Mouse (Mus musculus): ENCODE results near the gene Atxn2. TPM values are rescaled to one million over a fixed set of nuclear protein-coding genes. Genes with fewer than 3 reads are reported as not detected.

Atxn2 gene
- total and polyA plus RNA-seq, 2 experiments from 2014 or later = 80.3 to 92.3 TPM

DNA sequence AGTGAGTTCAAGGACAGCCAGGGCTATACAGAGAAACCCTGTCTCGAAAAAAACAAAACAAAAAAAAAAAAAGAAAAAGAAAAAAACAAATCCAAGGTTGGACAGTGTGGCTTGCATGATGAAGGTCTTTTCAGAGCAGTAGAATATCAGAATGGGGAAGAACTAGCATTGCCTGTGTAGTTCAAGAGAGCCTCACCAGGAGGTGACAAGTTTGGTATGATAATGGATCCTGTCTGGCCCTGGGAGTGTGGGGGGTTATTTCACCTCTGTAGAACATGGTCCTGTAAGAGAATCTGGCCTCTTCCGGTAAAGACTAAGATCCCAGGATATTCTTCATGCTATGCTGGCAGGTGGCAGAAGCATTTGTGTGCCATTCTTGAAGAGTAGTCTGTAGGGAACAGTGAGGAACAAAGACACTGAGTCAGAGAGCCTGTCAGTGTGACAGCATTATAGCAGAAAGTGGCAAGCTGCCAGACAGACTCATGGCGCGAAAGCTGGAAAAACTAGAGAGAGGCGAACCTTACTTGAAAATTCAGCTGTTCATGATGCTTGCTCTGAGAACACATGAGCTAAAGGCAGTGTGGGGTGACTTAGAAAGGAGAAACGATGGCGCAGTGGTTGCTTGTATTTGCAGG is 67.5 kb downstream of the Atxn2 start:
- peak overlapping the region; percentile 55 for H3K27ac ChIP-seq (ENCODE audit: low read depth, low read length)
- DNase-seq (peak; percentile 86), ATAC-seq (peak; percentile 91)

DNA sequence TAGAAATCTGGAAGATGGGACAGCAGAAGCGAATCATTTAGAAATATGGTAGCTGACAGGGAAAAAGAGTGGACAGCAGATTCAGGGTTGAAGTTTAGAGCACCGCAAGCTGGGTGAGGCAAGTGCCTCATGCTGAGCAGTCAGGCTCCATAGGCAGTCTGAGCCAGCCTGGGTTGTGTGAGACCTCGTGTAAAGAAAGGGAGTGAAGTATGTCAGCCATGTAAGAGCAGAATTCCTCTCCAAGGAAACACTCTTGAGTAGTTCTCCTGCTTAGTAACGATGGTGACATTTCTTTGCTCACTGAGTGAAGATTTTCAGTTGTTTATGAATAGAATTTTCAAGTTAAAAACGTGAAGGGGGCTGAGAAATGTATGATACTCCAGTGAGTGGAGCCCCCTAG is 69.0 kb downstream of the Atxn2 start:
- no peak overlapping the region for H3K4me3 ChIP-seq (ENCODE audit: low read depth, low read length)
- no peak overlapping the region for H3K4me2 ChIP-seq (ENCODE audit: low read depth)
- H3K27me3 ChIP-seq (ENCODE audit: insufficient read depth, low read length) = no peaks in the 10 kb centered on the region
- H3K4me1 ChIP-seq (ENCODE audit: insufficient read depth) = peaks cover 4% of the 10 kb centered on the region; the same call in 1 of the 2 replicates
- ATAC-seq = no peak
- no peaks in the 10 kb centered on the region for H3K9me3 ChIP-seq (ENCODE audit: low read length)
- H3K9ac ChIP-seq = no peak overlapping the region
- H3K27ac ChIP-seq (ENCODE audit: low read depth, low read length) = no peak overlapping the region
- WGBS = 74% methylated on average over 5 of the region's 5 CpGs
- DNase-seq = no peak
- H3K36me3 ChIP-seq (ENCODE audit: insufficient read depth) = peaks cover 18% of the 10 kb centered on the region
- TF ChIP-seq CTCF (IDR thresholded peaks at IDR 0.05; ENCODE audit: low read depth) = no peak

More for the DNA sequence above, 67.5 kb downstream of the Atxn2 start:
- Histone ChIP-seq H3K4me2 (ENCODE audit: low read depth) (no peak overlapping the region), H3K9ac (no peak overlapping the region; the same call in 1 of the 2 replicates), H3K4me1 (ENCODE audit: insufficient read depth) (peaks cover 4% of the 10 kb centered on the region; the same call in 1 of the 2 replicates), H3K4me3 (ENCODE audit: low read depth, low read length) (no peak overlapping the region), H3K27me3 (ENCODE audit: insufficient read depth, low read length) (no peaks in the 10 kb centered on the region), H3K9me3 (ENCODE audit: low read length) (no peaks in the 10 kb centered on the region), H3K36me3 (ENCODE audit: insufficient read depth) (peaks cover 22% of the 10 kb centered on the region)
- TF ChIP-seq CTCF (IDR thresholded peaks at IDR 0.05; ENCODE audit: low read depth) = no peak
- 23% methylated on average over 7 of the region's 7 CpGs for WGBS

DNA sequence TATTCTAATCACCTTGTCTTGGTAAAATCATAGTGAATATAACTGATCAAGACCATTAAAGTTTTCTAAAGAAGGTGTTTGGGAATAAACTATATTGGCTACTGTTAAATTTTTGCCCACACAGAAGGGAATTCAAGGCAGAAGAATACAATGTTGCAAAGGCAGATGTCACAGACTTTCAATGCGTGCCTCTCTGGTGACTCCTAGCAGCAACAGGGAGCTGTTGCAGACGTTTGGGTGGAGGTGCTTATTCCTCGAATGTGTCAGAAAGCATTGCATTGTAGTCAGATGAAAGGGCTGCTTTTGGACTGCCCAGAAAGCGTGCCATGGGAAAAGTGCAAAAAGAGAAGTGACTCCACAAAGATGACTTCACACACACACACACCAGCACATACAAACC is 71.3 kb downstream of the Atxn2 start:
- WGBS = 40% methylated on average over 4 of the region's 4 CpGs
- DNase-seq = peak; percentile 43

DNA sequence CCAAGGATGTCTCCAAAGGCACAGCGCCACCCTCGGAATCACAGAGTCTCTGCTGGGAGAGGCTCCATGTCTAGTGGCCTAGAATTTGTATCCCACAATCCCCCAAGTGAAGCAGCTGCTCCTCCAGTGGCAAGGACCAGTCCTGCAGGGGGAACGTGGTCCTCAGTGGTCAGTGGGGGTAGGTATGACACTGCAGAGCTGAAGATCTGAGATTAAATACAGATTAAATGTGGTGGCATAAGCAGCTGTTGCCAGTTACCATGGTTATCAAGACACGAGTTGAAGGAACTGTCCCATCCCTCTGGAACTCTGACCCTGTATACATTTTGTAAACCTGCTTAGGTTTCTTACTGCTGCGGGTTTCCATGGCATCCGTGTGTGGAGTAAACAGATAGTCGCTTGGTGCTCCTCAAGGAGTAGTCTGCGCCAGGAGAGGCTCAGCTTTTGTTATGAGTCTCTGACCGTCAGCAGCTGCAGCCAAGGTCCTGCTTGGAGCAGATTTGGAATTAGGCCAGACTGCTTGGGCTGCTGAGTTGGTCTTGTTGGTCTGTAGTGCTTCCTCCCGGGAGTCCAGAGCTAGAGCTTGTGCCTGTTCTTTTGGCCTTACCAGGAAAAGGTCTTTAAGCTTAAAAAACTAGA is 72.8 kb downstream of the Atxn2 start:
- peak; percentile 34; the same call in 1 of the 2 replicates for TF ChIP-seq CTCF (IDR thresholded peaks at IDR 0.05; ENCODE audit: low read depth)
- Histone ChIP-seq H3K4me3 (ENCODE audit: low read depth, low read length) (no peak overlapping the region), H3K27me3 (ENCODE audit: insufficient read depth, low read length) (no peaks in the 10 kb centered on the region), H3K9me3 (ENCODE audit: low read length) (no peaks in the 10 kb centered on the region), H3K36me3 (ENCODE audit: insufficient read depth) (peaks cover 26% of the 10 kb centered on the region), H3K4me2 (ENCODE audit: low read depth) (no peak overlapping the region), H3K9ac (no peak overlapping the region), H3K4me1 (ENCODE audit: insufficient read depth) (peaks cover 4% of the 10 kb centered on the region; the same call in 1 of the 2 replicates), H3K27ac (ENCODE audit: low read depth, low read length) (no peak overlapping the region)
- WGBS = 55% methylated on average over 10 of the region's 10 CpGs
- no peak for DNase-seq
- ATAC-seq = no peak

More for the DNA sequence above, 71.3 kb downstream of the Atxn2 start:
- Histone ChIP-seq H3K36me3 (ENCODE audit: insufficient read depth) (peaks cover 24% of the 10 kb centered on the region), H3K4me1 (ENCODE audit: insufficient read depth) (peaks cover 4% of the 10 kb centered on the region; the same call in 1 of the 2 replicates), H3K4me3 (ENCODE audit: low read depth, low read length) (no peak overlapping the region), H3K27ac (ENCODE audit: low read depth, low read length) (no peak overlapping the region), H3K4me2 (ENCODE audit: low read depth) (no peak overlapping the region), H3K27me3 (ENCODE audit: insufficient read depth, low read length) (no peaks in the 10 kb centered on the region), H3K9ac (no peak overlapping the region), H3K9me3 (ENCODE audit: low read length) (no peaks in the 10 kb centered on the region)
- TF ChIP-seq CTCF (IDR thresholded peaks at IDR 0.05; ENCODE audit: low read depth) = peak; percentile 63
- ATAC-seq = peak; percentile 59; the same call in 1 of the 2 replicates

DNA sequence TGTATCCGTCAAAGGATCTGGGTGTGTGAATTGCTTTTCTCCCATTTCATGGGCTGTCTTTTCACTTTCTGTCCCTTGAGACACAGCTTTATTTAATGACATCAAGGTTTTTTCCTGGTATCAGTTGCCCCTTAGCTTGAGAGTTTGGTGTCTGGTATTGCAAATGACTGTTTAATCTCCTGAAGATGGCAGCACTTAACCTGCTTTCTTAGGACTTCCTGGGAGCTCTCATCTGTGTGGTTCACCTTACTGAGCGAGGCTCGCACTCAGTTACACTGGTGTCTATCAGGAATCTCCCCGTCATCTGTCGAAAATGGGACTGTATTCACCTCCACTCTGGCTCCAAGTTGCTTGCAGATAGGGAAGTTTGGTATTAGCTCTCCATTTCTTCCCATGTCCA is 79.9 kb downstream of the Atxn2 start:
- no peak overlapping the region for H3K9ac ChIP-seq
- H3K4me3 ChIP-seq (ENCODE audit: low read depth, low read length) = no peak overlapping the region
- H3K36me3 ChIP-seq (ENCODE audit: insufficient read depth) = peaks cover 44% of the 10 kb centered on the region
- no peak for ATAC-seq
- H3K4me2 ChIP-seq (ENCODE audit: low read depth) = no peak overlapping the region
- 85% methylated on average over 5 of the region's 5 CpGs for WGBS
- no peaks in the 10 kb centered on the region for H3K27me3 ChIP-seq (ENCODE audit: insufficient read depth, low read length)
- H3K9me3 ChIP-seq (ENCODE audit: low read length) = no peaks in the 10 kb centered on the region
- DNase-seq = no peak
- TF ChIP-seq CTCF (IDR thresholded peaks at IDR 0.05; ENCODE audit: low read depth) = peak; percentile 24; the same call in 1 of the 2 replicates
- no peaks in the 10 kb centered on the region for H3K4me1 ChIP-seq (ENCODE audit: insufficient read depth)
- no peak overlapping the region for H3K27ac ChIP-seq (ENCODE audit: low read depth, low read length)

DNA sequence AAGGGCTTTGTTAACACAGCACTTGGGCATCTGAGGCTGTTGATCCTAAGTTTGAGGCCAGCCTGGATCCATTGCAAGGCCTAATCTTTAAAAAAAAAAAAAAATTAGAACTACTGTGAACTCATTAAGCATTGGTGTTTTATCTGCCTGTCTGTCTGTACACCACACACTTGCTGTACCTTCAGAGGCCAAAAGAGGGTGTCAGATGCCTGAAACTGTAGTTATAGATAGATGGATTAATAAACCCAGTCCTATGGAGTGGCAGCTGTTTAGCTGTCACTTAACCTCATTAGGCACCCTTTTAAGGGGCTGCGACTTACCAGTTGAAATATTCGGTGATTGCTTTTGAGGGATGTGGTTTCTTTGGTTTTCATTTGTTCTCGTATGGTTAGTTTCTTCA is 84.7 kb downstream of the Atxn2 start:
- Histone ChIP-seq H3K27ac (ENCODE audit: low read depth, low read length) (no peak overlapping the region), H3K4me1 (ENCODE audit: insufficient read depth) (no peaks in the 10 kb centered on the region), H3K4me2 (ENCODE audit: low read depth) (no peak overlapping the region), H3K27me3 (ENCODE audit: insufficient read depth, low read length) (no peaks in the 10 kb centered on the region), H3K4me3 (ENCODE audit: low read depth, low read length) (no peak overlapping the region), H3K9ac (no peak overlapping the region), H3K36me3 (ENCODE audit: insufficient read depth) (peaks cover 58% of the 10 kb centered on the region), H3K9me3 (ENCODE audit: low read length) (no peaks in the 10 kb centered on the region)
- ATAC-seq (no peak), DNase-seq (no peak)
- 79% methylated on average over 3 of the region's 3 CpGs for WGBS
- peak; percentile 31; the same call in 1 of the 2 replicates for TF ChIP-seq CTCF (IDR thresholded peaks at IDR 0.05; ENCODE audit: low read depth)

DNA sequence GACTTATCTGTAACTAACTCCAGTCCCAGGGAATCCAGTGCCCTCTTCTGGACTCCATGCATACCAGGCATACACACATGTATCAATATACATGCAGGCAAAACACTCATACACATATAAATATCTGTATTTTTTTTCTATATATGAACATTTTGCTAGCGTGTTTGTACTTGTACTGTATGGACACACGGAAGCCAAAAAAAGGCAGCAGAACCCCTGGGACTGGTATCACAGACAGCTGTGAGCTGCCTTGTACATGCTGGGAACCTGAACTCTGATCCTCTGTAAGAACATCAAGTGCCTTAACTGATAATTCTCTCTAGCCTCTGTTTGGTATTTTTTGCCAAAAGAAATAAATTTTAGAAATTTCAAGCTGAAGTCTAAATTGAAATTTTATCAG is 87.3 kb downstream of the Atxn2 start:
- Histone ChIP-seq H3K9me3 (ENCODE audit: low read length) (no peaks in the 10 kb centered on the region), H3K4me1 (ENCODE audit: insufficient read depth) (no peaks in the 10 kb centered on the region), H3K4me2 (ENCODE audit: low read depth) (no peak overlapping the region), H3K36me3 (ENCODE audit: insufficient read depth) (peaks cover 68% of the 10 kb centered on the region), H3K9ac (no peak overlapping the region), H3K27ac (ENCODE audit: low read depth, low read length) (no peak overlapping the region), H3K27me3 (ENCODE audit: insufficient read depth, low read length) (no peaks in the 10 kb centered on the region), H3K4me3 (ENCODE audit: low read depth, low read length) (no peak overlapping the region)
- DNase-seq (no peak), ATAC-seq (no peak)
- WGBS = 96% methylated on average over 2 of the region's 2 CpGs
- no peak for TF ChIP-seq CTCF (IDR thresholded peaks at IDR 0.05; ENCODE audit: low read depth)

All from forebrain, postnatal 0 days (tissue).